Mouse (Mus musculus) megakaryocyte, embryonic 14.5 days (primary cell): ENCODE data around the gene E130311K13Rik.

Experiments used
- FLI1 ChIP-seq: IDR thresholded peaks from 2 replicates; pipeline ENCODE4 v1.6.1; 2012; ENCODE audit warnings: low read length, inconsistent platforms, mixed read lengths
- GATA1 ChIP-seq: IDR thresholded peaks from 3 replicates; pipeline ENCODE4 v1.6.1; 2012; ENCODE audit warnings: mixed read lengths, low read length, inconsistent platforms, borderline replicate concordance

GRCm38 (mm10) chr3:63963421-63964099 is 34.3 kb upstream of the E130311K13Rik start:
- TF ChIP-seq GATA1 (no peak), FLI1 (no peak)
